Mouse (Mus musculus) G1E (cell line): Measurements from ENCODE around the gene Cyp2u1. TPM values are rescaled to one million over a fixed set of nuclear protein-coding genes. Genes with fewer than 3 reads are reported as not detected.
A peak's percentile ranks its signal among the peaks of the same experiment; 100 is the strongest.

Experiments used
- ATAC-seq: 2 replicates; pipeline ENCODE4 v1.8.0; 2016; ENCODE audit warnings: mild to moderate bottlenecking; ENCODE audit not compliant: insufficient number of reproducible peaks, poor library complexity, low FRiP score, severe bottlenecking; ENCODE audit errors: extremely low read depth
- DNase-seq: peaks from one replicate; pipeline ENCODE4 v3.0.0; 2012; ENCODE audit warnings: low spot score
- H3K27me3 ChIP-seq: 2 replicates; pipeline ENCODE4 v1.6.1; 2012; ENCODE audit warnings: mild to moderate bottlenecking, low read length, inconsistent platforms; ENCODE audit not compliant: insufficient read depth
- H3K36me3 ChIP-seq: replicated peaks from 2 replicates; pipeline ENCODE3; 2012; ENCODE audit warnings: mild to moderate bottlenecking, inconsistent platforms
- H3K4me1 ChIP-seq: 2 replicates; pipeline ENCODE4 v1.6.1; 2012; ENCODE audit warnings: low read depth, low read length, inconsistent platforms, mixed read lengths; ENCODE audit not compliant: insufficient read depth
- H3K4me3 ChIP-seq: 2 replicates; pipeline ENCODE4 v1.5.1; 2012; ENCODE audit warnings: low read depth, mild to moderate bottlenecking, inconsistent platforms, low read length, moderate library complexity, mixed read lengths
- H3K9me3 ChIP-seq: replicated peaks from 2 replicates; pipeline ENCODE4 v1.6.1; 2012; ENCODE audit warnings: inconsistent platforms
- CTCF ChIP-seq: IDR thresholded peaks from 2 replicates; pipeline ENCODE4 v1.5.1; 2012; ENCODE audit warnings: low read depth, low read length, inconsistent platforms, mixed read lengths
- GATA1 ChIP-seq: IDR thresholded peaks from 2 replicates; pipeline ENCODE4 v1.6.1; 2012; ENCODE audit warnings: borderline replicate concordance, low read length, inconsistent platforms, mixed read lengths
- GATA2 ChIP-seq: IDR thresholded peaks from 2 replicates; pipeline ENCODE4 v1.6.1; 2012; ENCODE audit warnings: low read depth, low read length, inconsistent platforms, borderline replicate concordance
- POLR2AphosphoS5 ChIP-seq: IDR thresholded peaks from 2 replicates; pipeline ENCODE4 v1.6.1; 2012; ENCODE audit warnings: low read depth, low read length, inconsistent platforms; ENCODE audit not compliant: insufficient replicate concordance
- TAL1 ChIP-seq: conservative IDR thresholded peaks from 2 replicates; pipeline ENCODE4 v1.6.1; 2012; ENCODE audit warnings: low read depth, low read length, inconsistent platforms, mixed read lengths
- polyA plus RNA-seq: library from polyadenylated mRNA; stranded (reverse); fragments of >175 nt; gene quantifications from 2 replicates; pipeline ENCODE4 v1.2.3, GENCODE M21; 2012
- total RNA-seq, 2 experiments: library from RNA; stranded (forward) in 1 of 2; stranded (reverse) in 1 of 2; fragments of 200-1000 nt in 1 of 2; fragments of >200 nt in 1 of 2; fragmentation: Nextera tagmentation in 1 of 2; gene quantifications; 2 replicates each; pipeline ENCODE4 v1.2.3; 2014 to 2017

Gene Cyp2u1
- total and polyA plus RNA-seq, 3 experiments, result 0.05 TPM; not detected in 2

GRCm38 (mm10) chr3:131312340-131312739 is 9.3 kb upstream of the Cyp2u1 start:
- DNase-seq, result no peak
- no peak for ATAC-seq
- H3K4me3 ChIP-seq, result no peak overlapping the region
- no peaks in the 10 kb centered on the region for H3K4me1 ChIP-seq
- peaks cover 44% of the 10 kb centered on the region for H3K9me3 ChIP-seq
- H3K36me3 ChIP-seq, result no peaks in the 10 kb centered on the region
- TF ChIP-seq POLR2AphosphoS5 (no peak), GATA1 (no peak), TAL1 (no peak), GATA2 (no peak), CTCF (no peak)
- no peaks in the 10 kb centered on the region for H3K27me3 ChIP-seq

GRCm38 (mm10) chr3:131310572-131310971 is 7.5 kb upstream of the Cyp2u1 start:
- H3K27me3 ChIP-seq, result no peaks in the 10 kb centered on the region
- no peak for TF ChIP-seq TAL1
- no peak for TF ChIP-seq GATA2
- TF ChIP-seq GATA1, result no peak
- TF ChIP-seq CTCF, result no peak
- TF ChIP-seq POLR2AphosphoS5, result no peak
- no peaks in the 10 kb centered on the region for H3K36me3 ChIP-seq
- peaks cover 43% of the 10 kb centered on the region for H3K9me3 ChIP-seq
- H3K4me1 ChIP-seq, result no peaks in the 10 kb centered on the region
- H3K4me3 ChIP-seq, result no peak overlapping the region
- no peak for ATAC-seq
- DNase-seq, result no peak

- ATAC-seq (no peak), DNase-seq (no peak)
- no peaks in the 10 kb centered on the region for H3K27me3 ChIP-seq
- H3K4me1 ChIP-seq, result no peaks in the 10 kb centered on the region
- H3K4me3 ChIP-seq, result no peak overlapping the region
- H3K9me3 ChIP-seq, result peaks cover 37% of the 10 kb centered on the region
- H3K36me3 ChIP-seq, result no peaks in the 10 kb centered on the region
- no peak for TF ChIP-seq CTCF
- no peak for TF ChIP-seq GATA1
- no peak for TF ChIP-seq TAL1
- no peak for TF ChIP-seq POLR2AphosphoS5
- no peak for TF ChIP-seq GATA2
These were observed 4.8 kb upstream of the Cyp2u1 start for GRCm38 (mm10) chr3:131307811-131308210.

- no peak for ATAC-seq
- Histone ChIP-seq H3K36me3 (no peaks in the 10 kb centered on the region), H3K4me3 (no peak overlapping the region), H3K9me3 (peaks cover 36% of the 10 kb centered on the region), H3K27me3 (no peaks in the 10 kb centered on the region), H3K4me1 (no peaks in the 10 kb centered on the region)
- no peak for DNase-seq
- no peak for TF ChIP-seq POLR2AphosphoS5
- no peak for TF ChIP-seq CTCF
- TF ChIP-seq GATA1, result no peak
- TF ChIP-seq TAL1, result no peak
- TF ChIP-seq GATA2, result no peak
These were observed 3.2 kb upstream of the Cyp2u1 start for GRCm38 (mm10) chr3:131306255-131306654.

GRCm38 (mm10) chr3:131303320-131303714 is 290 bp upstream of the Cyp2u1 start:
- Histone ChIP-seq H3K27me3 (no peaks in the 10 kb centered on the region), H3K36me3 (no peaks in the 10 kb centered on the region)

GRCm38 (mm10) chr3:131299908-131300307 is 3.1 kb downstream of the Cyp2u1 start:
- Histone ChIP-seq H3K36me3 (no peaks in the 10 kb centered on the region), H3K4me3 (no peak overlapping the region), H3K9me3 (peaks cover 30% of the 10 kb centered on the region), H3K27me3 (no peaks in the 10 kb centered on the region), H3K4me1 (no peaks in the 10 kb centered on the region)
- ATAC-seq (peak; percentile 61), DNase-seq (peak; percentile 21)
- no peak for TF ChIP-seq GATA1
- peak; percentile 24 for TF ChIP-seq CTCF

More at GRCm38 (mm10) chr3:131303320-131303714, 290 bp upstream of the Cyp2u1 start:
- Histone ChIP-seq H3K4me3 (peak overlapping the region; percentile 17; the same call in 1 of the 2 replicates), H3K4me1 (no peaks in the 10 kb centered on the region), H3K9me3 (peaks cover 26% of the 10 kb centered on the region)
- TF ChIP-seq CTCF, result no peak
- no peak for TF ChIP-seq GATA1
- TF ChIP-seq POLR2AphosphoS5, result no peak
- no peak for TF ChIP-seq TAL1
- no peak for TF ChIP-seq GATA2
- no peak for DNase-seq
- ATAC-seq, result no peak

GRCm38 (mm10) chr3:131299078-131299477 is 3.9 kb downstream of the Cyp2u1 start:
- Histone ChIP-seq H3K36me3 (no peaks in the 10 kb centered on the region), H3K9me3 (peaks cover 33% of the 10 kb centered on the region), H3K4me1 (no peaks in the 10 kb centered on the region), H3K4me3 (no peak overlapping the region), H3K27me3 (no peaks in the 10 kb centered on the region)
- DNase-seq (no peak), ATAC-seq (no peak)
- TF ChIP-seq TAL1 (no peak), GATA2 (no peak), CTCF (no peak), GATA1 (no peak), POLR2AphosphoS5 (no peak)
